ENCODE assay signal across 14 mouse cellular contexts in the genomic region with DNA sequence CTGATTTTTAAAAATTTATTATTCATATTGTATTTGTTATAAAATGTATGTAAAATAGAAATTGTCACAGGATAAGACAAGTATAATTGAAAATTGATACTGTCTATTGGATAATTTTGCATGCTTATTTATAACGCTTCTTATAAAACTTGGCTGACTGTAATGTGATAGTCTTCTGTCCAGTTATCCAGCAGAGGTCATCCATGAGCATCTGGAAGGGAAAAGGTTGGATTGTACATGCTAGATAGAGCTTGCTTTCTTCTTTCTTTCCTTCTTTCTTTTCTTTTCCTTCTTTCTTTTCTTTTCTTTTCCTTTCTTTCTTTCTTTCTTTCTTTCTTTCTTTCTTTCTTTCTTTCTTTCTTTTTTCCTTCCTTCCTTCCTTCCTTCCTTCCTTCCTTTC. TPM values are rescaled to one million over a fixed set of nuclear protein-coding genes. Genes with fewer than 3 reads are reported as not detected.
DNase-seq lines count a peak whose midpoint lies in the region; ATAC-seq and TF ChIP-seq lines count a peak whose summit lies in the region.
"Had no signal": no experiment of that assay in that cellular context is flagged by ENCODE, and none has a peak within 500 bp of the region (broad histone marks: within the 10 kb centered on the region; RNA-seq: fewer than 3 reads in every experiment).

No protein-coding gene starts in this region.

- no peak for ATAC-seq in liver, postnatal 0 days
- no peak for ATAC-seq in liver, embryonic 12.5 days
- ATAC-seq: forebrain, embryonic 14.5 days; midbrain, embryonic 13.5 days had no signal

- TF ChIP-seq CTCF in heart, adult 2 months (IDR thresholded peaks at IDR 0.05) = peak; percentile 49
- peak; percentile 44 for TF ChIP-seq CTCF in liver, postnatal 0 days (IDR thresholded peaks at IDR 0.05; ENCODE audit: low read depth)
- TF ChIP-seq CTCF in CH12.LX (conservative IDR thresholded peaks at IDR 0.05 in 1 of 2, IDR thresholded peaks at IDR 0.05 in 1 of 2; ENCODE audit: low read depth in 2 of 2, low read length in 2 of 2) = peak in 1 of 2 experiments; percentile 44; a peak in 2 of 4 replicates

- in situ Hi-C loops in CH12.LX (cut with MboI; ENCODE audit: low pct_ligation_motif_present, low pct_unique_long_range_greater_than_20kb, low sequenced_read_pairs) = loop anchor here (25.0 kb wide), 2 partner anchors 307 to 557 kb away; partner anchors contain the start of gene Mterf1a

- no peak for TF ChIP-seq EP300 in heart, adult 2 months (IDR thresholded peaks at IDR 0.05; ENCODE audit: insufficient read depth, low read depth, low read length)
- no peak for TF ChIP-seq EP300 in liver, postnatal 0 days (IDR thresholded peaks at IDR 0.05; ENCODE audit: low read depth)
- no peak for TF ChIP-seq EP300 in CH12.LX (IDR thresholded peaks at IDR 0.05; ENCODE audit: low read length)

- no peaks in the 10 kb centered on the region for H3K79me2 ChIP-seq in heart, adult 2 months (replicated peaks; ENCODE audit: control insufficient read depth, insufficient read depth, low read length)
- peaks cover 2% of the 10 kb centered on the region; the same call in 1 of the 2 replicates for H3K79me2 ChIP-seq in CH12.LX (replicated peaks; ENCODE audit: control insufficient read depth, extremely low read depth, insufficient read depth, poor library complexity, severe bottlenecking)

- dilution Hi-C loops in CH12.LX (cut with MboI; ENCODE audit: extremely low pct_ligation_motif_present, extremely low pct_unique_long_range_greater_than_20kb, low sequenced_read_pairs) = no loop called here

- TF ChIP-seq POLR2A in heart, adult 2 months (IDR thresholded peaks at IDR 0.05; ENCODE audit: insufficient read depth, low read depth, low read length) = no peak
- TF ChIP-seq POLR2A in CH12.LX (IDR thresholded peaks at IDR 0.05; ENCODE audit: low read depth, low read length) = no peak

- no peak overlapping the region for H3K27ac ChIP-seq in heart, adult 2 months
- H3K27ac ChIP-seq in liver, postnatal 0 days (ENCODE audit: low read depth) = no peak overlapping the region
- no peak overlapping the region for H3K27ac ChIP-seq in liver, embryonic 12.5 days
- H3K27ac ChIP-seq in CH12.LX (ENCODE audit: insufficient read depth, low read depth) = no peak overlapping the region
- H3K27ac ChIP-seq: macrophage; midbrain, embryonic 13.5 days had no signal

- intact Hi-C loops in heart, adult 2 months (cut with DNase I) = loop anchor here (5.0 kb wide), 2 partner anchors 92 to 1183 kb away; partner anchors contain the start of gene Cyp51

- peak; percentile 10 for TF ChIP-seq RAD21 in CH12.LX (IDR thresholded peaks at IDR 0.05; ENCODE audit: low read depth, low read length)

- no peaks in the 10 kb centered on the region for H3K9me3 ChIP-seq in liver, postnatal 0 days (ENCODE audit: low read length)
- no peaks in the 10 kb centered on the region for H3K9me3 ChIP-seq in liver, embryonic 12.5 days (replicated peaks)
- H3K9me3 ChIP-seq in CH12.LX (replicated peaks; ENCODE audit: low read length) = peaks cover 3% of the 10 kb centered on the region
- H3K9me3 ChIP-seq: G1E had no signal

- H3K36me3 ChIP-seq in heart, adult 2 months (ENCODE audit: control insufficient read depth, insufficient read depth, low read length) = no peaks in the 10 kb centered on the region
- no peaks in the 10 kb centered on the region for H3K36me3 ChIP-seq in liver, postnatal 0 days (replicated peaks; ENCODE audit: insufficient read depth, low read length)
- H3K36me3 ChIP-seq in liver, embryonic 12.5 days = 0 out of 2 replicates have a peak, but pooled peaks cover 3% of the 10 kb centered on the region
- H3K36me3 ChIP-seq in CH12.LX (replicated peaks in 1 of 2; ENCODE audit: control insufficient read depth in 1 of 2, insufficient read depth in 1 of 2, low read length in 1 of 2) = peaks cover 0 to 6% of the 10 kb centered on the region in 2 experiments
- H3K36me3 ChIP-seq: midbrain, embryonic 13.5 days had no signal

- WGBS in heart, adult 2 months = 71% methylated on average over 1 of the region's 1 CpGs
- WGBS in liver, postnatal 0 days (ENCODE audit: insufficient replicate concordance) = 83% methylated on average over 1 of the region's 1 CpGs
- WGBS in liver, embryonic 12.5 days (ENCODE audit: insufficient replicate concordance) = 86% methylated on average over 1 of the region's 1 CpGs

- no peak for DNase-seq in heart, adult 2 months
- DNase-seq in heart, adult 18-20 months = no peak
- no peak for DNase-seq in liver, postnatal 0 days
- no peak for DNase-seq in CH12.LX (ENCODE audit: extremely low read depth)
- peak; percentile 46 for DNase-seq in embryo, embryonic 10.5 days (ENCODE audit: low spot score)
- DNase-seq in adrenal gland, postnatal 4 days (ENCODE audit: low spot score in 2 of 2) = no peak
- no peak for DNase-seq in spleen, postnatal 14 days (ENCODE audit: low spot score in 2 of 2)
- DNase-seq: cerebellum, postnatal 25 days; kidney, postnatal 10 days had no signal

- H3K4me1 ChIP-seq in heart, adult 2 months (ENCODE audit: control insufficient read depth, insufficient read depth, low read length) = peaks cover 2% of the 10 kb centered on the region
- H3K4me1 ChIP-seq in liver, postnatal 0 days (ENCODE audit: insufficient read depth) = peaks cover 10% of the 10 kb centered on the region
- H3K4me1 ChIP-seq in liver, embryonic 12.5 days = peaks cover 10% of the 10 kb centered on the region
- H3K4me1 ChIP-seq in CH12.LX (ENCODE audit: control insufficient read depth in 1 of 2, insufficient read depth in 2 of 2) = peaks cover 2 to 16% of the 10 kb centered on the region in 2 experiments; a peak in 2 of 4 replicates

- no peak overlapping the region for H3K9ac ChIP-seq in heart, adult 2 months (ENCODE audit: low read depth, low read length)
- no peak overlapping the region for H3K9ac ChIP-seq in liver, postnatal 0 days (replicated peaks)
- no peak overlapping the region for H3K9ac ChIP-seq in liver, embryonic 12.5 days
- H3K9ac ChIP-seq in CH12.LX (ENCODE audit: insufficient read depth, low read depth) = no peak overlapping the region
- H3K9ac ChIP-seq: midbrain, embryonic 13.5 days had no signal

- H3K4me3 ChIP-seq in heart, adult 2 months = no peak overlapping the region
- no peak overlapping the region for H3K4me3 ChIP-seq in liver, postnatal 0 days (ENCODE audit: low read depth, low read length)
- H3K4me3 ChIP-seq in liver, embryonic 12.5 days = no peak overlapping the region
- H3K4me3 ChIP-seq in CH12.LX (replicated peaks in 1 of 3; ENCODE audit: low read depth in 2 of 3, low read length in 2 of 3, poor library complexity in 1 of 3) = no peak overlapping the region
- H3K4me3 ChIP-seq: midbrain, embryonic 13.5 days had no signal

- H3K4me2 ChIP-seq in liver, postnatal 0 days (ENCODE audit: low read depth, low read length) = no peak overlapping the region
- H3K4me2 ChIP-seq in liver, embryonic 12.5 days = no peak overlapping the region
- H3K4me2 ChIP-seq in CH12.LX (ENCODE audit: insufficient read depth, low read depth, poor library complexity, severe bottlenecking) = no peak overlapping the region

- H3K27me3 ChIP-seq in heart, adult 2 months (ENCODE audit: control insufficient read depth, insufficient read depth, low read length) = no peaks in the 10 kb centered on the region
- H3K27me3 ChIP-seq in liver, postnatal 0 days (ENCODE audit: insufficient read depth, low read length) = no peaks in the 10 kb centered on the region
- no peaks in the 10 kb centered on the region for H3K27me3 ChIP-seq in liver, embryonic 12.5 days (replicated peaks)
- no peaks in the 10 kb centered on the region for H3K27me3 ChIP-seq in CH12.LX (replicated peaks)
- H3K27me3 ChIP-seq: midbrain, embryonic 13.5 days had no signal

TF ChIP-seq in CH12.LX, 34 proteins besides CTCF, POLR2A, EP300 and RAD21:
- TF ChIP-seq NELFE (IDR thresholded peaks at IDR 0.05; ENCODE audit: low read depth, low read length) (no peak), SMC3 (IDR thresholded peaks at IDR 0.05; ENCODE audit: low read depth, low read length) (peak; percentile 33)
TF ChIP-seq in CH12.LX: peak in this region for 1.

RNA-seq across cellular contexts. Expression of gene Mterf1b, which starts 2.0 kb away (rescaled TPM):
- total RNA-seq in heart, adult 2 months (2021) = 1 to 10 TPM; 2.0 to 2.3 TPM
- 0.49 and 0.88 TPM in 2 replicates for polyA plus RNA-seq in heart, adult 2 months (2012; rRNA removed)
- total RNA-seq in heart, adult 18-20 months (2021) = 1 to 10 TPM; 2.1 to 3.3 TPM
- polyA plus RNA-seq in liver, postnatal 0 days (2015; fragmentation: Nextera tagmentation; extraction: Ambion mirVana) = 1.1 TPM in 2 replicates
- 3.2 and 3.6 TPM in 2 replicates for polyA plus RNA-seq in liver, embryonic 12.5 days (2016; fragmentation: Nextera tagmentation; extraction: Ambion mirVana)
- 4.2 and 4.5 TPM in 2 replicates for total RNA-seq in CH12.LX (2012; rRNA removed)
- total RNA-seq in CH12.LX (2014; rRNA removed) = 8.8 and 10.7 TPM in 2 replicates
- polyA plus RNA-seq in CH12.LX (2012; ENCODE audit: insufficient read length, low read depth) = 3.7 and 3.8 TPM in 2 replicates
- total RNA-seq in adrenal gland, postnatal 4 days (2021) = 1 to 10 TPM; 6.5 to 8.1 TPM
